8 mouse cellular contexts compared by ENCODE assay signal in genomic region chr6:115267916-115268315, GRCm38 (mm10). TPM values are rescaled to one million over a fixed set of nuclear protein-coding genes. Genes with fewer than 3 reads are reported as not detected.
A peak's percentile ranks its signal among the peaks of the same experiment; 100 is the strongest.
DNase-seq lines count a peak whose midpoint lies in the region; ATAC-seq and TF ChIP-seq lines count a peak whose summit lies in the region.

No protein-coding gene starts in this region.

- no peak overlapping the region for H3K9ac ChIP-seq in intestine, embryonic 16.5 days (ENCODE audit: low read depth, low read length)
- no peak overlapping the region for H3K9ac ChIP-seq in midbrain, embryonic 16.5 days (ENCODE audit: low read depth, low read length)

- TF ChIP-seq CTCF in testis, adult 2 months (IDR thresholded peaks at IDR 0.05; ENCODE audit: control insufficient read depth, insufficient read depth, insufficient replicate concordance, low read depth, low read length) = peak; percentile 56; the same call in 1 of the 2 replicates

- no peak overlapping the region for H3K4me3 ChIP-seq in intestine, embryonic 16.5 days (ENCODE audit: low read length)
- no peak overlapping the region for H3K4me3 ChIP-seq in midbrain, embryonic 16.5 days (ENCODE audit: low read depth, low read length)
- no peak overlapping the region for H3K4me3 ChIP-seq in testis, adult 2 months (ENCODE audit: control insufficient read depth, low read depth, low read length)

- no peaks in the 10 kb centered on the region for H3K27me3 ChIP-seq in intestine, embryonic 16.5 days (replicated peaks; ENCODE audit: control insufficient read depth, insufficient read depth, low read length)
- no peaks in the 10 kb centered on the region for H3K27me3 ChIP-seq in midbrain, embryonic 16.5 days (ENCODE audit: control insufficient read depth, insufficient read depth, low read depth, low read length)
- no peaks in the 10 kb centered on the region for H3K27me3 ChIP-seq in testis, adult 2 months (ENCODE audit: control insufficient read depth, insufficient read depth, low read length)

- 56% methylated on average over 2 of the region's 2 CpGs for WGBS in intestine, embryonic 16.5 days
- WGBS in midbrain, embryonic 16.5 days = 34% methylated on average over 2 of the region's 2 CpGs

- H3K4me2 ChIP-seq in intestine, embryonic 16.5 days (ENCODE audit: low read depth, low read length) = no peak overlapping the region
- H3K4me2 ChIP-seq in midbrain, embryonic 16.5 days (ENCODE audit: low read length) = no peak overlapping the region

- no peak for TF ChIP-seq POLR2A in testis, adult 2 months (IDR thresholded peaks at IDR 0.05; ENCODE audit: control insufficient read depth, low read depth, low read length)

- no peaks in the 10 kb centered on the region for H3K9me3 ChIP-seq in intestine, embryonic 16.5 days (ENCODE audit: control insufficient read depth, low read length)
- no peaks in the 10 kb centered on the region for H3K9me3 ChIP-seq in midbrain, embryonic 16.5 days (replicated peaks; ENCODE audit: control insufficient read depth, low read length, poor library complexity, severe bottlenecking)

- DNase-seq in CD4-positive, CD25-positive, alpha-beta regulatory T cell, adult 2 months (ENCODE audit: low read depth, low spot score) = peak; percentile 46
- peak; percentile 49 to 79 for DNase-seq in cerebellum, postnatal 4 days (ENCODE audit: low spot score in 2 of 2)
- DNase-seq in gastrocnemius, postnatal 14 days = peak; percentile 64
- peak; percentile 76 for DNase-seq in left cerebral cortex, postnatal 4 days

- no peak for ATAC-seq in CD4-positive, CD25-positive, alpha-beta regulatory T cell, adult 4 months
- peak; percentile 79 for ATAC-seq in intestine, embryonic 16.5 days
- peak; percentile 87 for ATAC-seq in midbrain, embryonic 16.5 days

- peaks cover 8% of the 10 kb centered on the region for H3K4me1 ChIP-seq in intestine, embryonic 16.5 days (ENCODE audit: control insufficient read depth, insufficient read depth, low read length)
- H3K4me1 ChIP-seq in midbrain, embryonic 16.5 days (ENCODE audit: control insufficient read depth, insufficient read depth, low read length) = no peaks in the 10 kb centered on the region
- no peaks in the 10 kb centered on the region; the same call in 1 of the 2 replicates for H3K4me1 ChIP-seq in testis, adult 2 months (ENCODE audit: control insufficient read depth, insufficient read depth, low read length)

- intact Hi-C loops in gastrocnemius, postnatal 14 days (cut with DNase I; ENCODE audit: low total_unique reads) = loop anchor here (2.0 to 10.0 kb wide), 4 partner anchors 37 to 267 kb away; no protein-coding TSS in a partner anchor
- intact Hi-C loops in left cerebral cortex, postnatal 4 days (cut with DNase I) = loop anchor here (5.0 to 10.0 kb wide), 3 partner anchors 91 to 341 kb away; no protein-coding TSS in a partner anchor

- no peak overlapping the region for H3K27ac ChIP-seq in intestine, embryonic 16.5 days (ENCODE audit: low read length)
- H3K27ac ChIP-seq in midbrain, embryonic 16.5 days (ENCODE audit: low read length) = no peak overlapping the region
- no peak overlapping the region for H3K27ac ChIP-seq in testis, adult 2 months (ENCODE audit: control insufficient read depth, insufficient read depth, low read depth, low read length)

- no peaks in the 10 kb centered on the region for H3K36me3 ChIP-seq in intestine, embryonic 16.5 days (ENCODE audit: control insufficient read depth, insufficient read depth, low read length)
- H3K36me3 ChIP-seq in midbrain, embryonic 16.5 days (ENCODE audit: control insufficient read depth, insufficient read depth, low read length) = peaks cover 6% of the 10 kb centered on the region; the same call in 1 of the 2 replicates
- H3K36me3 ChIP-seq in testis, adult 2 months (ENCODE audit: control insufficient read depth, insufficient read depth, low read length) = no peaks in the 10 kb centered on the region

RNA-seq across cellular contexts. Expression of gene Timp4, which starts 15.9 kb away (rescaled TPM):
- polyA plus RNA-seq in CD4-positive, CD25-positive, alpha-beta regulatory T cell, adult 4 months (2017; shearing (Covaris generic)) = under 1 TPM in 1 of 2 experiments, not detected in 1; 0.20 TPM
- 10 to 100 TPM; 11.1 to 25.9 TPM for total RNA-seq in gastrocnemius, postnatal 14 days (2021)
- polyA plus RNA-seq in intestine, embryonic 16.5 days (2015; fragmentation: Nextera tagmentation; extraction: Ambion mirVana) = 0.33 and 0.55 TPM in 2 replicates
- 1 to 10 TPM; 3.9 to 4.1 TPM for total RNA-seq in left cerebral cortex, postnatal 4 days (2021)
- polyA plus RNA-seq in midbrain, embryonic 16.5 days (2015; fragmentation: Nextera tagmentation; extraction: Ambion mirVana) = 11.9 and 17.3 TPM in 2 replicates
- 1.5 and 2.0 TPM in 2 replicates for polyA plus RNA-seq in testis, adult 2 months (2012; rRNA removed)

RNA-seq across cellular contexts. Expression of gene Gm17482, which starts 40.8 kb away (rescaled TPM):
- not detected for polyA plus RNA-seq in CD4-positive, CD25-positive, alpha-beta regulatory T cell, adult 4 months (2017; shearing (Covaris generic))
- total RNA-seq in gastrocnemius, postnatal 14 days (2021) = not detected
- polyA plus RNA-seq in intestine, embryonic 16.5 days (2015; fragmentation: Nextera tagmentation; extraction: Ambion mirVana) = not detected in 2 replicates
- not detected for total RNA-seq in left cerebral cortex, postnatal 4 days (2021)
- polyA plus RNA-seq in midbrain, embryonic 16.5 days (2015; fragmentation: Nextera tagmentation; extraction: Ambion mirVana) = not detected in 2 replicates
- not detected in 2 replicates for polyA plus RNA-seq in testis, adult 2 months (2012; rRNA removed)
